In genomic region chr6:25085871-25086270, GRCm38 (mm10) we compare ENCODE assay signal across 20 mouse cellular contexts.
DNase-seq lines count a peak whose midpoint lies in the region; ATAC-seq and TF ChIP-seq lines count a peak whose summit lies in the region.
"Had no signal": no experiment of that assay in that cellular context is flagged by ENCODE, and none has a peak within 500 bp of the region (broad histone marks: within the 10 kb centered on the region; RNA-seq: fewer than 3 reads in every experiment).

No protein-coding gene starts in this region.

- H3K36me3 ChIP-seq in ES-E14 (ENCODE audit: control insufficient read depth, insufficient read depth, low read length, poor library complexity, severe bottlenecking), result no peaks in the 10 kb centered on the region
- no peaks in the 10 kb centered on the region for H3K36me3 ChIP-seq in midbrain, embryonic 15.5 days (replicated peaks)
- H3K36me3 ChIP-seq: embryonic facial prominence, embryonic 10.5 days; embryonic facial prominence, embryonic 12.5 days; forebrain, embryonic 15.5 days had no signal

- no peaks in the 10 kb centered on the region for H3K4me1 ChIP-seq in ES-E14 (ENCODE audit: control insufficient read depth in 2 of 2, insufficient read depth in 2 of 2, low read length in 2 of 2, poor library complexity in 1 of 2)
- H3K4me1 ChIP-seq in midbrain, embryonic 15.5 days, result no peaks in the 10 kb centered on the region
- H3K4me1 ChIP-seq: embryonic facial prominence, embryonic 10.5 days; embryonic facial prominence, embryonic 12.5 days; forebrain, embryonic 13.5 days; forebrain, embryonic 15.5 days had no signal

- no peak overlapping the region for H3K4me2 ChIP-seq in midbrain, embryonic 15.5 days
- H3K4me2 ChIP-seq: embryonic facial prominence, embryonic 12.5 days; forebrain, embryonic 13.5 days; forebrain, embryonic 15.5 days had no signal

- H3K27me3 ChIP-seq in midbrain, embryonic 15.5 days (replicated peaks), result no peaks in the 10 kb centered on the region
- H3K27me3 ChIP-seq: embryonic facial prominence, embryonic 12.5 days; forebrain, embryonic 13.5 days; forebrain, embryonic 15.5 days had no signal

- in situ Hi-C loops in ES-E14 (cut with MboI; ENCODE audit: low sequenced_read_pairs in 2 of 2, unreplicated experiment in 2 of 2), result no loop called here

- no peak overlapping the region for H3K27ac ChIP-seq in ES-E14 (ENCODE audit: insufficient read depth, low read depth, low read length, poor library complexity, severe bottlenecking)
- no peak overlapping the region for H3K27ac ChIP-seq in midbrain, embryonic 15.5 days
- H3K27ac ChIP-seq: embryonic facial prominence, embryonic 10.5 days; embryonic facial prominence, embryonic 12.5 days; forebrain, embryonic 13.5 days; forebrain, embryonic 15.5 days had no signal

- no peak for ATAC-seq in midbrain, embryonic 15.5 days (replicated peaks)
- ATAC-seq: activated CD4-positive, CD25-positive, alpha-beta regulatory T cell, adult 4 months; forebrain, embryonic 13.5 days; forebrain, embryonic 15.5 days; forebrain, postnatal 0 days had no signal

- H3K4me3 ChIP-seq in ES-E14 (ENCODE audit: insufficient read depth in 1 of 2, low read depth in 1 of 2, low read length in 2 of 2, poor library complexity in 1 of 2, severe bottlenecking in 1 of 2), result no peak overlapping the region
- H3K4me3 ChIP-seq in midbrain, embryonic 15.5 days, result no peak overlapping the region
- H3K4me3 ChIP-seq: embryonic facial prominence, embryonic 10.5 days; embryonic facial prominence, embryonic 12.5 days; forebrain, embryonic 13.5 days; forebrain, embryonic 15.5 days had no signal

- no peak overlapping the region for H3K9ac ChIP-seq in ES-E14 (ENCODE audit: insufficient read depth, low read depth, low read length, poor library complexity, severe bottlenecking)
- no peak overlapping the region for H3K9ac ChIP-seq in midbrain, embryonic 15.5 days
- H3K9ac ChIP-seq: embryonic facial prominence, embryonic 12.5 days; forebrain, embryonic 13.5 days; forebrain, embryonic 15.5 days; forebrain, postnatal 0 days had no signal

- DNase-seq in ES-E14 (ENCODE audit: low read depth, low spot score) (peak; percentile 6), WW6 (ENCODE audit: low read depth, low spot score) (peak; percentile 4)
- peak; percentile 36 for DNase-seq in yolk sac, embryonic 10.5 days (ENCODE audit: low spot score)
- no peak for DNase-seq in cerebellum, adult 18-20 months
- DNase-seq in layer of hippocampus, adult 9-10 months (ENCODE audit: low spot score), result no peak
- DNase-seq: adrenal gland, adult 2 months; adrenal gland, postnatal 10 days; adrenal gland, postnatal 25 days; cerebellum, adult 11 months; cerebellum, adult 2 months; cerebellum, adult 9-10 months; cerebellum, postnatal 10 days; cerebellum, postnatal 25 days; forebrain, postnatal 0 days had no signal

- H3K9me3 ChIP-seq in ES-E14 (ENCODE audit: control insufficient read depth, insufficient read depth, low read depth, low read length), result no peaks in the 10 kb centered on the region
- H3K9me3 ChIP-seq in midbrain, embryonic 15.5 days, result no peaks in the 10 kb centered on the region
- H3K9me3 ChIP-seq: embryonic facial prominence, embryonic 10.5 days; embryonic facial prominence, embryonic 12.5 days; forebrain, embryonic 13.5 days; forebrain, embryonic 15.5 days had no signal

- 87% methylated on average over 2 of the region's 2 CpGs for WGBS in midbrain, embryonic 15.5 days

TF ChIP-seq in ES-E14, 5 proteins besides CTCF, POLR2A, EP300 and RAD21:
- TF ChIP-seq ZC3H11A (IDR thresholded peaks at IDR 0.05; ENCODE audit: borderline replicate concordance, low read depth, low read length), result no peak
- TF ChIP-seq ZNF384 (IDR thresholded peaks at IDR 0.05; ENCODE audit: low read depth, low read length), result no peak

Comparison
In these comparisons a context has a peak if more than half of its experiments do, and no peak if none do; other contexts are left out.
1. DNase-seq: peak in ES-E14 (single experiment), WW6 (single experiment) and yolk sac, embryonic 10.5 days (single experiment); none in cerebellum, adult 18-20 months (0 of 2) and layer of hippocampus, adult 9-10 months (single experiment).